Mouse (Mus musculus) cerebellum, postnatal 14 days (tissue): ENCODE results near the gene Arhgef7.

Source experiments
- DNase-seq, 2 experiments: peaks; one replicate each; pipeline ENCODE4 v3.0.0; 2021; ENCODE audit warnings: mixed read lengths in 2 of 2

Arhgef7 gene

GRCm38 (mm10) chr8:11727273-11727650 lies 259 bp upstream of the Arhgef7 start:
- no peak for DNase-seq

- DNase-seq: peak; percentile 72
Measured at GRCm38 (mm10) chr8:11728482-11729295, 1.2 kb downstream of the Arhgef7 start.

DNA sequence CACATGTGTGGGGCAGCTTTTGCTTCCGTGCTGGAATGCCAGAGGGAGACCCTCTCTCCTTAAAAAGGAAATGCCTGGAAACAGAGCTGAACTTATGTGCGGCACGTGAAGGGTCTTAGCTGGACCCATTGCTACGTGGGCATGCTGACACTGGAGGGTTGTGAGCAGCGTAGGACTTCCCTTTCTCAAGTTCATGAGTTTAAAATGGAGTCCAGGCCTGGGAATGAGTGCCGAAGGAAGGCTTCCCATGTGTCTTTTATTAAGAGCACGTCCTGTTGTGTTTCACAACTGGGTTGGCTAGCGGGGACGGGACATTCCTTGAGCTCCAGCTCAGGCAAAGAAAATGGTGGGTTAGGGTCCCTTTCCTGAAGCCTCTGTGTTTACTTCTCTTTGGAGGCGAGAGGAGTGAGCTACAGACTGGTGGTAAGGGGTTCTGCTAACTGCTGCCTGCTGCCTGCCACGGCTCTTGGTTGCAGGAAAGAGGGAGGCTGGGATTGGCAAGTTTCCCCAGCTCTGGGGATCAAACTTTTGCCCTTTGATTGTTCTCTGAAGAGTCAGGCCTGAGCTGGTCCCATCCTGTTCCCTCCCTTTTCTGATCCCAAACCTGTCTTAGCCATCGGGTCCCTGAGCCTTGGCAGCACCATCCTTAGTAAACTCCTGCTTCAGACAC lies 2.9 kb downstream of the Arhgef7 start:
- no peak for DNase-seq

DNA sequence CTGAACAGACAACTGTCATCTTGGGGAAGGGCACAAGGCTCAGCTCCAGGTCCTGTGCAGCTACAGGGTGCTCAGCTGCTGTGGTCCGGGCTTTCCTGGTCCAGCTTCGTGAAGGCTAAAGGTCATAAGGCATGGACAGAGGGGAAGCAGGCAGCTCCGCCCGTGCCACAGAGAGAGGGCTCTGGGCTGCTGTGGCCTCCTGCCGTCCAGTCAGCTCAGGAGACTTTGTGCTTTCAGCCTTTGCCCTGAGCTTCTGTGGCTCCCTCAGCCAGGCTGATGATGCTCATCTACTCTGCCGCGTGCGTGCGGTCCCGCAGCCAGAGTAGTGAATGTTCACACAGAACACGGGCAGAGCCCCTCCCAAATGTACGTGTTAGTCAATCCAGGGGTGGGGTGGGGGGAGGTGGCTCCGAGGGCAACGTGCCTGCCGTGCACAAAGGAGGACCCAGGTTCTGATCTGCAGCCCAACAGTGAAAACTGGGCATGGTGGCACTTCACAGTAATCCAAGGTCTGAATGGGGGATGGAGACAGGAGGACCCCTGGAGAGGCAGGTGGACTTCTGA lies 8.2 kb downstream of the Arhgef7 start:
- DNase-seq: no peak

GRCm38 (mm10) chr8:11737096-11737495 lies 9.6 kb downstream of the Arhgef7 start:
- no peak for DNase-seq

DNA sequence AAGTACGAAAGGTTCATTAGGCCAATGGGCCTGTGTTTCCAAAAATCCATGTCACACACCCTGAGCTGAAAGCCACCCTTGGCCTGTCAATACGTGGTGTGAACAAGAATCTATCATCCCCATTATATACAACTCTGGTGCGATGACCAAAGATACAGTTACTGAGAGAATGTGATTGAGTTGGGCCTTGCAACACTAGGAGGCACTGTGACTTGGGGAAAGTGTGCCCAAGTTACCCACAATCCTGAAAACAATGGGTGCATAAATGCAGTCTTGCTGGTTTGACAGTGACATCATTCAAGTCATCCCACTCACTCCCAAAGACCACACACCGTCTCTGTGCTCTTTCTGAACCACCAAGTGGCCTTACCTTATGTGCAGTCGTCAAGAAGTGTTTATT lies 11.6 kb downstream of the Arhgef7 start:
- DNase-seq: no peak

DNA sequence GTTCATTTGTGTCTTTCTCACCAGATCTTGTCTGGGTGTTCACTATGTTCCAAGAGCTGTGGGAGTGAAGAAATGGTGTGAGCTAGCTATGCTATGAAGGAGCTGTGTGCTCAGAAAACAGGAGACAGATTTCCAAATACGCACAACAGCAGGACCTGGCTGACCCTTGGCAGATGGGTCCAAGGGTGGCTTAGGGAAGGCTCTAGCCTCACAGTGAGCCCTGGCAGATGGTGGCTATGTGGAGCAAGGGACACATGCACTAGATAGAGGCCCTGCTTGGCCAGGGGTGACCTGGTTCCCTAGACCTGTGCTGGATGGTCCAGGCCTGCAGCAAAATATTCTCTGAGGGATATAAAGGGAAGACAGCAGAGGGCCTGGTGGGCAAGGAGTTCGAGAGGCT lies 13.3 kb downstream of the Arhgef7 start:
- peak in 1 of 2 experiments; percentile 26 for DNase-seq

DNA sequence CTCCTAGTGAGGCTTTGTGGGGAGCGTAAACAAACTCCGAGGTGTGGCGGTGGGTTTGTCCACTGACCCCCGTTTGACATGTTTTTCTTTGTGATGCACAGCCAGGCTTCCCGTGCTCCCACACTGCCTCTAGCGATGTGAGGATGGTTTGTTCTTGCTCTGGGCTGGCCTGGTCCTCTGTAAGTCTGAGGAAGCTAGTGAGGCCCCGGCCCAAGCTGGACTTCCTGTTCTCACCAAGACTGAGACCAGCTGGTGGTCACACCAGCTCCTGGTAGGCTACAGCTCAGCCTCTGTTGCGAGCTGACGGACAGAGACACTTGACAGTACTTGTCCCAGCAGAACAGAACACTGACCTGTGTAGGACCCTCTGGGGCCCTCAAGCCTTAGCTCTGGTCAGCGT lies 16.1 kb downstream of the Arhgef7 start:
- no peak for DNase-seq

DNA sequence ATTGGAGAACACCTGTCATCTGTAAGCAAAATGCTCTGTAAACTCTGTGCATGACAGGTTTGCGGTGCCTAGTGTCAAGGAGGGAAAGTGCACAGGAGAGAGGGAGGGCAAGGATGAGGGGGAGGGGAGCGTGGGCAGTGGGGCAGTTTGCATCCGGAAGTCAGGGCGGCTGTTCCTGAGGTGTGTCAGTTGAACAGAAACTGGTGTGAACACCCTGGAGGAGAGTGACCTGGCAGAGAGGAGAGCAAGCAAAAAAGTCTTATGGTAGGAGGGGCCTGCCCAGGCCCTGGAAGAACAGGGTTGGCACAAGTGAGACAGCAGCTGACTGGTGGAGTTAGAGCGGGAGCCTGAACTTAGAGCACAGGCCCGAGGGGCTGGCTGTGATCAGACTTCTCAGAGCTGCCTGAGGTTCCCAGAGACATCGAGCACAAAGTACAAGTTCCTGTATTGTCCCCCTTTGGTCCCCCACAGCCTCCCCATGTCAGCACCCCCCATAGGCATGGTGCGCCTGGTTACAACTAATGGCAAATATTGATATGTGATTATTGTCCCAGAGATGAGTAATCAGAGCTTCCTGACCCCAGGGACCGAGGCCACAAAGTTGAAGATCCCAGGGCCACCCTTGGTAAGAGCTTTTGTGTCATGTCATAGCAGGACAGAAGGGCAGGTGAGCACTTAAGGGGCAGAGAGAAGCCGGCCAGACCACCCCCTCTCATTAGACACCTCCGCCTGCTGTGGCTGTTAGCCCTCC lies 19.5 kb downstream of the Arhgef7 start:
- DNase-seq: no peak

DNA sequence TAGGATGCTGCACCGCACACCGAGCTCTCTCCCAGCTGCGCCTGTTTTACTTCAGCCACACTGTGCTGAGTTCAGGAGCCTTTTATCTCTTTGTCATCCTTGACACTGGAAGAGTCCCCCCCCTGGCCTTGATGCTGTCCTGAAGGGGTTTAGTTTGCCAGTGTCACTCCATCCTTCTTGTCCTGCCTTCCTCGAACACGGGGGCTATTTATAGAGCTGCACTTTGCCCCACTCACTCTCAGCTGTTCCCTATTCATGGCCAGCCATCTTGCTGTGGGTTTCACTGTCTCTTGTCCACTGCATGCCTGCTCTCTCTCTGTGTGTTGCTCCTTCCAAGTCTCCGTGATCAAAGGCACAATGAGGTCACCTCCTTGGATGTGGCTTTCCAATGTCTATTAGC lies 22.0 kb downstream of the Arhgef7 start:
- DNase-seq: no peak

DNA sequence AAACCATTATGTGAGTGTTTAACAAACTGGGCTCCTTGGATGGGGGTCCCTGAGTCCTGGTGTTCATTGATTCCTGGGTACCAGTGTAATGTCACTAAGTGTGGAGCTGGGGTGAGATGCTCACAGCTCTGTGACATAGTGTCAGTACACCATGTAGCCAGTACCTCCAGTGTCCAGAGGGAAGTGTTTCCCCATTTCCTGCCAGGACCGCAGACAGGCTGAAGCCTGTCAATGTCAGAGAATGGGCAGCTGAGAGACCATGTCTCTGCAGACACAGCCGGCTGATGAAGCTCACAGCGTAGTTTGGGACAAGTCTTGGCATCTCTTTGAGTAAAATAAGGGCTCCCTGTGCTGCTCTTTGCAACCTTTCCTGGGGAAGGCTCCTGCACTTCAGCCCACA lies 24.8 kb downstream of the Arhgef7 start:
- no peak for DNase-seq

DNA sequence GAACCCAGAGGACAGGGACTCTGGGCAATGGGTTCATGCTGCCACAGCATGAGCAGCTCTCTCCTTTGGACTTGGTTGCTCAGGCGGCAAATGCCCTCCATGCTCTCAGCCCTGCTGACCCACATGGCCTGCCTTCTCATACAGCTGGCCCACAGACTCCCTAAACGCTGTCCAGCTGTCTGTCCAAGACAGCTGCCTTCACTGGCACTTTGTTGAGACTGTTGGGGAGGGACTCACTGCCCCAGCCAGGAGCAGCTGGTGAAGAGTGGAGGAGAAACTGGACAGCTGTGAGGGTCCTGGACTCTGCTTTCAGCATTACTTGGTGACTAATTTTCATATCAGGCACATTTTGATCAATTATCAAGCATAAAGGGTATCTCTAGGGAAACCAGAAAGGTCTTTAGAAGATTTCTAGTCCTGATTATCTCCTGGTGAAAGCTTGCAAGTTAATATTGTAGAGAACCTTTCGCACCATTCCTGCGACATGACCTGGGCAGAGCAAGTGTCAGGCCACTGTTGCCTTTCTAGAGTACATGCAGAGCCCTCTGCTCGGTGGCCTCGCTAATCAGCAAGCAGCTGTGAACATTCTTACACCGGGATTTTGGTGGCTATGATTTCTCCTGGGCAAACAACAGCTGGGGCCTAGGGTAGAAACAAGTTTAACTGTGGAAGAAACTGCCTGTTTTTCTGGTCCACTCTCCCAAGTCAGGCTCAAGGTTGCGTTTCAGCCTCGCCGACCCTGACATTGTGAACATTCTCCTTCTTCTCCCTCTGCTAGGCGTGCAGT lies 25.8 kb downstream of the Arhgef7 start:
- DNase-seq: no peak

DNA sequence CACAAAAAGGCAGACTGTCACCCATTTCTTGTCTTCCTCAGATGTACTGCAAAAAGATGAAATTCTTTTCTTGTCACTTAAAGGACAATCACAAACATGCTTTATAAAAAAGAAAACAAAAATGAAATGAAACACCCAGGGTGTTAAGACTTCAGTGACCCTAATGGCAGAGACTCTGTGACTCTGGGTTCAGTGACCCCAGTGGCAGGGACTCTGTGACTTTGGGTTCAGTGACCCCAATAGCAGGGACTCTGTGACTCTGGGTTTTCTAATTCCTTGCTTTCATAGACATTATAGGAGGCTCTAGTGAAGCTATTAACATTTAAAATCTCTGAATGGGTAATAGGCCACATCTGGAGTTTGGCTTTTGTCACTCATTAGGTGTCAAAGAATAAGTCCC lies 27.2 kb downstream of the Arhgef7 start:
- no peak for DNase-seq

GRCm38 (mm10) chr8:11755873-11756272 lies 28.4 kb downstream of the Arhgef7 start:
- DNase-seq: peak; percentile 82 to 86

GRCm38 (mm10) chr8:11757568-11758481 lies 30.3 kb downstream of the Arhgef7 start:
- DNase-seq: peak; percentile 93 to 94

DNA sequence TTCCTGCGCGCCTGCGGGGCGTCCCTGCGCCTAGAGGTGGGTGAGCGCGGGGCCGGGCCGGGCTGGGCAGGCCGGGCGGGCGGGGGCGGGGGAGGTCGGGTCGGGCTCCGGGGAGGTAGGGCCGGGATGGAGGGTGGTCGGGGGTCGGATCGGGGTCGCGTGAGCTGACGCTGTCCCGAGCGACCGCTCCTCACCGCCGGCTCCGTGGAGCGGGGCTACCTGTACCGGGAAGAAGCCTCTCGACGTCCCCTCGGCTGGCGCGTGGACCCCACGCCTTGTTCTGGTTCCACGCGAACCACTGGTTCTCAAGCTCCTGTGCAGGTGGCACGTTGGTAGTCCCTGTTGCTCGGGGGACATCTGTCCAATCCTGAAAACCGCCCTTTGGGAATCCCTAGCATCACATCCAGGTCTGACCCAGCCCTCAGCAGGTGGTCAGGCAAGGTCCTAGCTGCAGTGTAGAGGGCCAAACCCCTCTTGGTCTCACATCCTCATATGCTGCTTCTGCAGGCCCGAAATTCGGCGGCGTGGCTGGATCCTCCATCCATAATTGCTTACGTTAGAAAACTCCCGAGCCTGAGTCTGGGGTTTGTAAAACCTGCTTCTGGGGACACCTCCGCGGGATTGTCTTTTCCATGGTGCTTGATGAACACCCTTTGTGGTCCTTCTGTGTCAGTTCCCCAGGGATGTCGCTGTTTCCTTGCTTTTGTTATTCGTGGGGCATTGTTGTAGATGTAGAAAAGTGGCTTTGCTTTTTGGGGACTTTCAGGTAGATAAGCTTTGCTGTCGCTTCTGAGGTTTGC lies 31.2 kb downstream of the Arhgef7 start:
- DNase-seq: peak; percentile 63 to 65

GRCm38 (mm10) chr8:11761551-11761950 lies 34.0 kb downstream of the Arhgef7 start:
- DNase-seq: peak in 1 of 2 experiments; percentile 56

GRCm38 (mm10) chr8:11762048-11762447 lies 34.5 kb downstream of the Arhgef7 start:
- DNase-seq: peak; percentile 80 to 87

DNA sequence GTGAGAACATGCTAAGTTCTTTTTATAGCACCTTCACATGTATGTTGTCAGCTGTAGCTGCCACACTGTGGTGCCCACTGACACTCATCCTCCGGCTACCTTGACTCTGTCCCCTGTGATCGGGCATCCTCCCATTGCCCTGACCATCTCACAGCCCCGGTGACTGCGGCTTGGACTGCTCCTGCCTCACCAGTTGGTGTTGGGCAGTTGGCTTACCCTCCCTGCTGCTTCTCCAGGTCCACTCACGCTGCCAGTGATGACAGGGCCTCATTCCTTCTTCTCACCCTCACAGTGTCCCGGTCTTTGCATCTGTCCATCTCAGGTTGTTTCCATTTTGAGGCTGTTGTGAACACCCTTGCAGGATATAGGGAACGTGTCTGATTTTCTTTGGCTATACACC lies 35.3 kb downstream of the Arhgef7 start:
- peak; percentile 79 to 86 for DNase-seq

DNA sequence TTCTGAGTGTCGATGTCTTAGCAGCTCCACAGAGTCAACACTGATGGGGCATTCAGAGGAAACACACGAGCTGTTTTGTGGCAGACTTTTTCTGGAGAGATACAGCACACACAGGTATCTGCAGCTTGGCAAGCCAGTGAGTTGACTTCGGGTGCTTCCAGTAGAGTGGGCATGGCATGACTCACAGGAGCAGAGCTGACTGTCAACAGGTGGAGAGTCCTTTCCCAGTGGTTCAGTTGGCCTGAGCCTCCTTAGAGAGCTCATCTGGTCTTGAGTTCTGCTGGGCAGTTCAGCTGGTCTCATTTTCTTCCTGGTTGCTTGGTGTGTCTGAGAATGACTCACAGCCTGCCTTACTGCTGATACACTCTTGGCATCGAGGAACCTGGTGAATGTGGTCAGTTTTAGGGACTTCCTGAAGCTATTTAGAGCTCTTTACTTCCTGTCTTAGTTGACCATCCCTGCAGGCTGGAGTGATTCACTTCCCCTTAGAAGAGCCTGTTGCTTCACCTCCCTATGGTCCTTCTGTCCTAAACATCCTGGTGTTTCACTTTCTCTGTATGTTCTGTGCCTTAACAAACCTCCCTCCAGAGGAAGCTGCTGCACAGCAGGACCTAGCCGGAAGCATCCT lies 39.8 kb downstream of the Arhgef7 start:
- DNase-seq: peak in 1 of 2 experiments; percentile 36
